Comparison of ENCODE assay signal across 25 mouse cellular contexts in the genomic region with DNA sequence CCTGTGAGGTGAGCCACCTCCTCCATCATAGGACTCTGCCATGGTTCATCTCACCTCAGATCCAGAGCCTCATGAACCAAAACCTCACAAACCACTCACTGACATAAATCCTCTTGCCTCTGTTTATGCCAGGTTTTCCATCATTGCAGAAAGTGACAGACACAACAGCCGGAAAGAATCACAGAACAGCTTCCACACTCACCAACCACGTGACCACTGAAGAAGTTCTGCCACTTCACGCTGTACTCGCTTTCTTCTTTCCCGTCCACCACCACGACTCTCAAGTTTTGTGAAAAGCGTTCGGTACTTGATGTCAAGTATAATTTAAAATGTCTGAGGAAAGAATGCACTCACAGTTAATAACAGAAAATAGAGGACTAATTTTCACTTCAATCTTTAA.
"Had no signal": no experiment of that assay in that cellular context is flagged by ENCODE, and none has a peak within 500 bp of the region (broad histone marks: within the 10 kb centered on the region; RNA-seq: fewer than 3 reads in every experiment).

No protein-coding gene starts in this region.

- H3K27ac ChIP-seq: heart, adult 2 months; heart, embryonic 13.5 days; heart, embryonic 15.5 days; hindbrain, embryonic 10.5 days; hindbrain, embryonic 12.5 days; hindbrain, embryonic 14.5 days; intestine, embryonic 15.5 days; layer of hippocampus, adult 2 months; limb, embryonic 13.5 days; limb, embryonic 15.5 days had no signal

- ATAC-seq: forebrain, postnatal 0 days; hindbrain, embryonic 16.5 days; inflammation-experienced regulatory T-cells, adult 6 months; intestine, embryonic 15.5 days; intestine, postnatal 0 days had no signal

- H3K4me2 ChIP-seq: heart, embryonic 11.5 days; heart, embryonic 13.5 days; heart, embryonic 15.5 days; hindbrain, embryonic 12.5 days; hindbrain, embryonic 14.5 days; intestine, embryonic 15.5 days; limb, embryonic 13.5 days; limb, embryonic 15.5 days had no signal

- H3K9me3 ChIP-seq: heart, embryonic 15.5 days; hindbrain, embryonic 12.5 days; intestine, embryonic 15.5 days; limb, embryonic 15.5 days had no signal

- DNase-seq: forebrain, postnatal 0 days; gastrocnemius, postnatal 14 days; gastrocnemius, postnatal 36 days; heart, adult 2 months; heart, postnatal 14 days; heart, postnatal 4 days; kidney, adult 18-20 months; kidney, adult 8-10 months; kidney, postnatal 10 days; kidney, postnatal 25 days; kidney, postnatal 4 days; left cerebral cortex, postnatal 4 days had no signal

- H3K4me1 ChIP-seq: heart, embryonic 13.5 days; heart, embryonic 15.5 days; hindbrain, embryonic 10.5 days; hindbrain, embryonic 12.5 days; intestine, embryonic 15.5 days; limb, embryonic 13.5 days; limb, embryonic 15.5 days had no signal

- H3K9ac ChIP-seq: forebrain, postnatal 0 days; heart, embryonic 13.5 days; heart, embryonic 15.5 days; hindbrain, embryonic 12.5 days; hindbrain, embryonic 14.5 days; intestine, embryonic 15.5 days; limb, embryonic 13.5 days; limb, embryonic 15.5 days had no signal

- H3K27me3 ChIP-seq: heart, embryonic 13.5 days; heart, embryonic 15.5 days; hindbrain, embryonic 12.5 days; intestine, embryonic 15.5 days; limb, embryonic 13.5 days; limb, embryonic 15.5 days had no signal

- H3K4me3 ChIP-seq: heart, adult 2 months; heart, embryonic 13.5 days; heart, embryonic 15.5 days; hindbrain, embryonic 10.5 days; hindbrain, embryonic 12.5 days; intestine, embryonic 15.5 days; layer of hippocampus, adult 2 months; limb, embryonic 13.5 days; limb, embryonic 15.5 days had no signal
